Mouse (Mus musculus): Measurements from ENCODE around the gene Dyrk2. TPM values are rescaled to one million over a fixed set of nuclear protein-coding genes. Genes with fewer than 3 reads are reported as not detected.

Gene Dyrk2
- polyA plus RNA-seq, 1 experiment from 2014 or later, result 16.2 TPM

- Histone ChIP-seq H3K4me2 (ENCODE audit: low read length) (no peak overlapping the region), H3K4me3 (replicated peaks; ENCODE audit: low read depth, low read length) (no peak overlapping the region), H3K4me1 (ENCODE audit: control insufficient read depth, insufficient read depth, low read length) (no peaks in the 10 kb centered on the region), H3K27me3 (ENCODE audit: control insufficient read depth, insufficient read depth, low read length) (no peaks in the 10 kb centered on the region), H3K9me3 (ENCODE audit: control insufficient read depth, low read length) (peaks cover 12% of the 10 kb centered on the region), H3K9ac (replicated peaks; ENCODE audit: low read length) (no peak overlapping the region), H3K27ac (replicated peaks; ENCODE audit: low read depth, low read length) (no peak overlapping the region), H3K36me3 (ENCODE audit: control insufficient read depth, insufficient read depth, low read length) (peaks cover 71% of the 10 kb centered on the region)
- DNase-seq, result no peak
- no peak for ATAC-seq (ENCODE audit: low FRiP score, low TSS enrichment)
- WGBS, result 97% methylated on average over 21 of the region's 21 CpGs
Observed at GRCm38 (mm10) chr10:118859655-118860054, 10.4 kb downstream of the Dyrk2 start.

- Histone ChIP-seq H3K27ac (replicated peaks; ENCODE audit: low read depth, low read length) (no peak overlapping the region), H3K4me2 (ENCODE audit: low read length) (no peak overlapping the region), H3K27me3 (ENCODE audit: control insufficient read depth, insufficient read depth, low read length) (no peaks in the 10 kb centered on the region), H3K4me3 (replicated peaks; ENCODE audit: low read depth, low read length) (no peak overlapping the region), H3K36me3 (ENCODE audit: control insufficient read depth, insufficient read depth, low read length) (peaks cover 30% of the 10 kb centered on the region), H3K9me3 (ENCODE audit: control insufficient read depth, low read length) (peaks cover 1% of the 10 kb centered on the region), H3K4me1 (ENCODE audit: control insufficient read depth, insufficient read depth, low read length) (no peaks in the 10 kb centered on the region), H3K9ac (replicated peaks; ENCODE audit: low read length) (no peak overlapping the region)
- DNase-seq (no peak), ATAC-seq (ENCODE audit: low FRiP score, low TSS enrichment) (no peak)
- 93% methylated on average over 9 of the region's 9 CpGs for WGBS
Observed at GRCm38 (mm10) chr10:118854641-118855040, 15.4 kb downstream of the Dyrk2 start.

GRCm38 (mm10) chr10:118852554-118852953 lies 17.5 kb downstream of the Dyrk2 start:
- H3K9me3 ChIP-seq (ENCODE audit: control insufficient read depth, low read length), result no peaks in the 10 kb centered on the region
- peak overlapping the region; percentile 25; the same call in 1 of the 2 replicates for H3K4me2 ChIP-seq (ENCODE audit: low read length)
- no peaks in the 10 kb centered on the region for H3K27me3 ChIP-seq (ENCODE audit: control insufficient read depth, insufficient read depth, low read length)
- peak; percentile 60 for DNase-seq
- H3K4me3 ChIP-seq (replicated peaks; ENCODE audit: low read depth, low read length), result no peak overlapping the region
- no peak overlapping the region for H3K9ac ChIP-seq (replicated peaks; ENCODE audit: low read length)
- peaks cover 14% of the 10 kb centered on the region for H3K36me3 ChIP-seq (ENCODE audit: control insufficient read depth, insufficient read depth, low read length)
- no peak overlapping the region for H3K27ac ChIP-seq (replicated peaks; ENCODE audit: low read depth, low read length)
- ATAC-seq (ENCODE audit: low FRiP score, low TSS enrichment), result no peak
- 44% methylated on average over 16 of the region's 16 CpGs for WGBS
- H3K4me1 ChIP-seq (ENCODE audit: control insufficient read depth, insufficient read depth, low read length), result no peaks in the 10 kb centered on the region

- no peaks in the 10 kb centered on the region for H3K9me3 ChIP-seq (ENCODE audit: control insufficient read depth, low read length)
- no peak overlapping the region for H3K4me3 ChIP-seq (replicated peaks; ENCODE audit: low read depth, low read length)
- H3K27ac ChIP-seq (replicated peaks; ENCODE audit: low read depth, low read length), result no peak overlapping the region
- no peaks in the 10 kb centered on the region for H3K36me3 ChIP-seq (ENCODE audit: control insufficient read depth, insufficient read depth, low read length)
- no peaks in the 10 kb centered on the region for H3K27me3 ChIP-seq (ENCODE audit: control insufficient read depth, insufficient read depth, low read length)
- H3K4me1 ChIP-seq (ENCODE audit: control insufficient read depth, insufficient read depth, low read length), result no peaks in the 10 kb centered on the region
- no peak overlapping the region for H3K9ac ChIP-seq (replicated peaks; ENCODE audit: low read length)
- 82% methylated on average over 4 of the region's 4 CpGs for WGBS
- DNase-seq, result no peak
- no peak for ATAC-seq (ENCODE audit: low FRiP score, low TSS enrichment)
- H3K4me2 ChIP-seq (ENCODE audit: low read length), result no peak overlapping the region
Observed at GRCm38 (mm10) chr10:118848501-118848900, 21.5 kb downstream of the Dyrk2 start.

GRCm38 (mm10) chr10:118846991-118847545 lies 22.9 kb downstream of the Dyrk2 start:
- Histone ChIP-seq H3K27ac (replicated peaks; ENCODE audit: low read depth, low read length) (no peak overlapping the region), H3K4me3 (replicated peaks; ENCODE audit: low read depth, low read length) (no peak overlapping the region), H3K36me3 (ENCODE audit: control insufficient read depth, insufficient read depth, low read length) (no peaks in the 10 kb centered on the region), H3K4me1 (ENCODE audit: control insufficient read depth, insufficient read depth, low read length) (no peaks in the 10 kb centered on the region), H3K9ac (replicated peaks; ENCODE audit: low read length) (no peak overlapping the region), H3K4me2 (ENCODE audit: low read length) (no peak overlapping the region), H3K27me3 (ENCODE audit: control insufficient read depth, insufficient read depth, low read length) (no peaks in the 10 kb centered on the region), H3K9me3 (ENCODE audit: control insufficient read depth, low read length) (no peaks in the 10 kb centered on the region)
- WGBS, result 54% methylated on average over 10 of the region's 10 CpGs
- ATAC-seq (ENCODE audit: low FRiP score, low TSS enrichment) (no peak), DNase-seq (no peak)

GRCm38 (mm10) chr10:118840598-118840997 lies 29.4 kb downstream of the Dyrk2 start:
- H3K4me3 ChIP-seq (replicated peaks; ENCODE audit: low read depth, low read length), result no peak overlapping the region
- no peaks in the 10 kb centered on the region for H3K27me3 ChIP-seq (ENCODE audit: control insufficient read depth, insufficient read depth, low read length)
- no peaks in the 10 kb centered on the region for H3K4me1 ChIP-seq (ENCODE audit: control insufficient read depth, insufficient read depth, low read length)
- no peaks in the 10 kb centered on the region for H3K36me3 ChIP-seq (ENCODE audit: control insufficient read depth, insufficient read depth, low read length)
- no peak for ATAC-seq (ENCODE audit: low FRiP score, low TSS enrichment)
- WGBS, result 84% methylated on average over 9 of the region's 9 CpGs
- no peak for DNase-seq
- H3K27ac ChIP-seq (replicated peaks; ENCODE audit: low read depth, low read length), result no peak overlapping the region
- no peaks in the 10 kb centered on the region for H3K9me3 ChIP-seq (ENCODE audit: control insufficient read depth, low read length)
- H3K9ac ChIP-seq (replicated peaks; ENCODE audit: low read length), result no peak overlapping the region
- no peak overlapping the region for H3K4me2 ChIP-seq (ENCODE audit: low read length)

GRCm38 (mm10) chr10:118839343-118840141 lies 30.5 kb downstream of the Dyrk2 start:
- DNase-seq, result no peak
- no peak overlapping the region for H3K27ac ChIP-seq (replicated peaks; ENCODE audit: low read depth, low read length)
- WGBS, result 92% methylated on average over 19 of the region's 19 CpGs

GRCm38 (mm10) chr10:118837636-118838035 lies 32.4 kb downstream of the Dyrk2 start:
- H3K27ac ChIP-seq (replicated peaks; ENCODE audit: low read depth, low read length), result no peak overlapping the region
- no peak overlapping the region for H3K4me2 ChIP-seq (ENCODE audit: low read length)
- no peak overlapping the region for H3K9ac ChIP-seq (replicated peaks; ENCODE audit: low read length)
- H3K4me3 ChIP-seq (replicated peaks; ENCODE audit: low read depth, low read length), result no peak overlapping the region
- DNase-seq (no peak), ATAC-seq (ENCODE audit: low FRiP score, low TSS enrichment) (no peak)
- 81% methylated on average over 8 of the region's 8 CpGs for WGBS
- no peaks in the 10 kb centered on the region for H3K4me1 ChIP-seq (ENCODE audit: control insufficient read depth, insufficient read depth, low read length)
- no peaks in the 10 kb centered on the region for H3K36me3 ChIP-seq (ENCODE audit: control insufficient read depth, insufficient read depth, low read length)
- no peaks in the 10 kb centered on the region for H3K27me3 ChIP-seq (ENCODE audit: control insufficient read depth, insufficient read depth, low read length)
- H3K9me3 ChIP-seq (ENCODE audit: control insufficient read depth, low read length), result no peaks in the 10 kb centered on the region

More at GRCm38 (mm10) chr10:118839343-118840141, 30.5 kb downstream of the Dyrk2 start:
- Histone ChIP-seq H3K27me3 (ENCODE audit: control insufficient read depth, insufficient read depth, low read length) (no peaks in the 10 kb centered on the region), H3K4me3 (replicated peaks; ENCODE audit: low read depth, low read length) (no peak overlapping the region), H3K4me1 (ENCODE audit: control insufficient read depth, insufficient read depth, low read length) (no peaks in the 10 kb centered on the region), H3K9ac (replicated peaks; ENCODE audit: low read length) (no peak overlapping the region), H3K36me3 (ENCODE audit: control insufficient read depth, insufficient read depth, low read length) (no peaks in the 10 kb centered on the region), H3K4me2 (ENCODE audit: low read length) (no peak overlapping the region), H3K9me3 (ENCODE audit: control insufficient read depth, low read length) (no peaks in the 10 kb centered on the region)
- no peak for ATAC-seq (ENCODE audit: low FRiP score, low TSS enrichment)

- no peak for DNase-seq
- WGBS, result 80% methylated on average over 8 of the region's 8 CpGs
Observed at GRCm38 (mm10) chr10:118831190-118831589, 38.8 kb downstream of the Dyrk2 start.

More at GRCm38 (mm10) chr10:118831190-118831589, 38.8 kb downstream of the Dyrk2 start:
- Histone ChIP-seq H3K9ac (replicated peaks; ENCODE audit: low read length) (no peak overlapping the region), H3K4me2 (ENCODE audit: low read length) (no peak overlapping the region), H3K9me3 (ENCODE audit: control insufficient read depth, low read length) (no peaks in the 10 kb centered on the region), H3K27ac (replicated peaks; ENCODE audit: low read depth, low read length) (no peak overlapping the region), H3K36me3 (ENCODE audit: control insufficient read depth, insufficient read depth, low read length) (no peaks in the 10 kb centered on the region), H3K27me3 (ENCODE audit: control insufficient read depth, insufficient read depth, low read length) (no peaks in the 10 kb centered on the region), H3K4me1 (ENCODE audit: control insufficient read depth, insufficient read depth, low read length) (no peaks in the 10 kb centered on the region), H3K4me3 (replicated peaks; ENCODE audit: low read depth, low read length) (no peak overlapping the region)
- no peak for ATAC-seq (ENCODE audit: low FRiP score, low TSS enrichment)

Data from midbrain, embryonic 14.5 days (tissue).